Mouse (Mus musculus) forebrain, embryonic 11.5 days (tissue): ENCODE measurements around the gene Rfesd. TPM values are rescaled to one million over a fixed set of nuclear protein-coding genes. Genes with fewer than 3 reads are reported as not detected.

Experiments
- ATAC-seq: fragments of 200-750 bp; cut with Nextera tagmentation; replicated peaks from 2 replicates; pipeline ENCODE4 v1.8.0; 2017; ENCODE audit warnings: moderate TSS enrichment; ENCODE audit not compliant: low FRiP score
- DNase-seq: peaks from one replicate; pipeline ENCODE4 v3.0.0-alpha.2; 2017; ENCODE audit warnings: low spot score
- H3K27ac ChIP-seq: fragments of 300-500 bp; sonication (generic); 2 replicates; pipeline ENCODE4 v1.5.1; 2014; ENCODE audit warnings: low read depth, low read length
- H3K27me3 ChIP-seq: fragments of 300-500 bp; sonication (generic); 2 replicates; pipeline ENCODE4 v1.6.1; 2014; ENCODE audit warnings: mild to moderate bottlenecking, low read length, mixed read lengths; ENCODE audit not compliant: control insufficient read depth, insufficient read depth
- H3K36me3 ChIP-seq: fragments of 300-500 bp; sonication (generic); 2 replicates; pipeline ENCODE4 v1.6.1; 2014; ENCODE audit warnings: mild to moderate bottlenecking, low read length, moderate library complexity, mixed read lengths; ENCODE audit not compliant: control insufficient read depth, insufficient read depth
- H3K4me1 ChIP-seq: fragments of 300-500 bp; sonication (generic); replicated peaks from 2 replicates; pipeline ENCODE4 v1.6.1; 2014; ENCODE audit warnings: low read length, mixed read lengths; ENCODE audit not compliant: control insufficient read depth, insufficient read depth
- H3K4me2 ChIP-seq: fragments of 300-500 bp; sonication (generic); 2 replicates; pipeline ENCODE4 v1.6.1; 2014; ENCODE audit warnings: low read depth, mild to moderate bottlenecking, low read length, moderate library complexity, mixed read lengths; ENCODE audit not compliant: severe bottlenecking
- H3K4me3 ChIP-seq: fragments of 300-500 bp; sonication (generic); 2 replicates; pipeline ENCODE4 v1.5.1; 2014; ENCODE audit warnings: low read depth, low read length
- H3K9ac ChIP-seq: fragments of 300-500 bp; sonication (generic); 2 replicates; pipeline ENCODE4 v1.6.1; 2014; ENCODE audit warnings: low read length
- H3K9me3 ChIP-seq: fragments of 300-500 bp; sonication (generic); 2 replicates; pipeline ENCODE4 v1.6.1; 2016; ENCODE audit warnings: low read length, mixed read lengths; ENCODE audit not compliant: control insufficient read depth
- WGBS: fragments of 180-500 bp; shearing (Covaris S2); extraction: QIAGEN DNeasy Blood & Tissue Kit; methylation state at CpG from one replicate; pipeline ENCODE4 v1.1.7; 2014; 5-methylcytosine and 5-hydroxymethylcytosine counted together
- polyA plus RNA-seq: library from polyadenylated mRNA; unstranded; fragments of >200 nt; fragmentation: Nextera tagmentation; extraction: Ambion mirVana; gene quantifications from 2 replicates; pipeline ENCODE4 v1.2.1, GENCODE M21; 2014

The Rfesd gene
- polyA plus RNA-seq, 1 experiment from 2014 or later = 22.9 TPM

- Histone ChIP-seq H3K36me3 (no peaks in the 10 kb centered on the region), H3K9me3 (no peaks in the 10 kb centered on the region), H3K4me2 (no peak overlapping the region), H3K9ac (no peak overlapping the region), H3K4me3 (no peak overlapping the region), H3K4me1 (no peaks in the 10 kb centered on the region), H3K27ac (no peak overlapping the region), H3K27me3 (no peaks in the 10 kb centered on the region)
- DNase-seq = no peak
- WGBS = 82% methylated on average over 2 of the region's 2 CpGs
- ATAC-seq = no peak
Measured at GRCm38 (mm10) chr13:76014511-76014910, 4.0 kb downstream of the Rfesd start.

GRCm38 (mm10) chr13:76003272-76003671, 15.2 kb downstream of the Rfesd start:
- DNase-seq = no peak
- Histone ChIP-seq H3K4me2 (no peak overlapping the region), H3K36me3 (no peaks in the 10 kb centered on the region), H3K9ac (no peak overlapping the region), H3K27ac (no peak overlapping the region), H3K4me3 (no peak overlapping the region), H3K9me3 (no peaks in the 10 kb centered on the region), H3K27me3 (no peaks in the 10 kb centered on the region), H3K4me1 (no peaks in the 10 kb centered on the region)
- no peak for ATAC-seq
- WGBS = 92% methylated on average over 3 of the region's 3 CpGs

- Histone ChIP-seq H3K9me3 (no peaks in the 10 kb centered on the region; the same call in 1 of the 2 replicates), H3K27me3 (no peaks in the 10 kb centered on the region), H3K36me3 (no peaks in the 10 kb centered on the region), H3K9ac (no peak overlapping the region), H3K4me1 (no peaks in the 10 kb centered on the region), H3K27ac (no peak overlapping the region), H3K4me3 (no peak overlapping the region), H3K4me2 (no peak overlapping the region)
- DNase-seq (no peak), ATAC-seq (peak; percentile 91)
- 59% methylated on average over 9 of the region's 9 CpGs for WGBS
Measured at GRCm38 (mm10) chr13:75992169-75993028, 26.1 kb downstream of the Rfesd start.

- Histone ChIP-seq H3K9me3 (no peaks in the 10 kb centered on the region), H3K36me3 (no peaks in the 10 kb centered on the region), H3K4me2 (no peak overlapping the region), H3K27ac (no peak overlapping the region), H3K27me3 (no peaks in the 10 kb centered on the region), H3K9ac (no peak overlapping the region), H3K4me1 (no peaks in the 10 kb centered on the region), H3K4me3 (no peak overlapping the region)
- DNase-seq (no peak), ATAC-seq (no peak)
- 86% methylated on average over 1 of the region's 1 CpGs for WGBS
Measured at GRCm38 (mm10) chr13:75988096-75988495, 30.4 kb downstream of the Rfesd start.

- ATAC-seq = no peak
Measured at GRCm38 (mm10) chr13:75981901-75982300, 36.6 kb downstream of the Rfesd start.

GRCm38 (mm10) chr13:75976649-75977048, 41.9 kb downstream of the Rfesd start:
- H3K4me3 ChIP-seq = no peak overlapping the region
- WGBS = 79% methylated on average over 2 of the region's 2 CpGs
- no peak for ATAC-seq
- H3K9ac ChIP-seq = no peak overlapping the region
- no peaks in the 10 kb centered on the region for H3K9me3 ChIP-seq
- no peak overlapping the region for H3K27ac ChIP-seq
- H3K36me3 ChIP-seq = no peaks in the 10 kb centered on the region
- H3K4me1 ChIP-seq = no peaks in the 10 kb centered on the region
- no peak for DNase-seq
- no peak overlapping the region for H3K4me2 ChIP-seq
- H3K27me3 ChIP-seq = no peaks in the 10 kb centered on the region

More at GRCm38 (mm10) chr13:75981901-75982300, 36.6 kb downstream of the Rfesd start:
- Histone ChIP-seq H3K36me3 (no peaks in the 10 kb centered on the region), H3K27me3 (no peaks in the 10 kb centered on the region), H3K9ac (no peak overlapping the region), H3K4me1 (no peaks in the 10 kb centered on the region), H3K4me3 (no peak overlapping the region), H3K27ac (no peak overlapping the region), H3K9me3 (no peaks in the 10 kb centered on the region), H3K4me2 (no peak overlapping the region)
- DNase-seq = no peak

- Histone ChIP-seq H3K27ac (no peak overlapping the region), H3K27me3 (no peaks in the 10 kb centered on the region), H3K4me1 (no peaks in the 10 kb centered on the region), H3K9me3 (no peaks in the 10 kb centered on the region), H3K4me2 (no peak overlapping the region), H3K4me3 (no peak overlapping the region), H3K36me3 (no peaks in the 10 kb centered on the region), H3K9ac (no peak overlapping the region)
- ATAC-seq (no peak), DNase-seq (no peak)
- 93% methylated on average over 2 of the region's 2 CpGs for WGBS
Measured at GRCm38 (mm10) chr13:75976218-75976617, 42.3 kb downstream of the Rfesd start.

GRCm38 (mm10) chr13:75975629-75976028, 42.9 kb downstream of the Rfesd start:
- DNase-seq = no peak
- Histone ChIP-seq H3K27me3 (no peaks in the 10 kb centered on the region), H3K36me3 (no peaks in the 10 kb centered on the region), H3K4me3 (no peak overlapping the region), H3K4me2 (no peak overlapping the region), H3K9ac (no peak overlapping the region), H3K9me3 (no peaks in the 10 kb centered on the region), H3K4me1 (no peaks in the 10 kb centered on the region), H3K27ac (no peak overlapping the region)
- no peak for ATAC-seq
- 67% methylated on average over 1 of the region's 1 CpGs for WGBS

GRCm38 (mm10) chr13:75974481-75974880, 44.0 kb downstream of the Rfesd start:
- Histone ChIP-seq H3K9ac (no peak overlapping the region), H3K9me3 (no peaks in the 10 kb centered on the region), H3K27me3 (no peaks in the 10 kb centered on the region), H3K4me1 (no peaks in the 10 kb centered on the region), H3K36me3 (no peaks in the 10 kb centered on the region), H3K4me2 (no peak overlapping the region), H3K4me3 (no peak overlapping the region), H3K27ac (no peak overlapping the region)
- 85% methylated on average over 2 of the region's 2 CpGs for WGBS
- DNase-seq (no peak), ATAC-seq (no peak)
